Mouse (Mus musculus): ENCODE data around the gene Ttf1.

DNA sequence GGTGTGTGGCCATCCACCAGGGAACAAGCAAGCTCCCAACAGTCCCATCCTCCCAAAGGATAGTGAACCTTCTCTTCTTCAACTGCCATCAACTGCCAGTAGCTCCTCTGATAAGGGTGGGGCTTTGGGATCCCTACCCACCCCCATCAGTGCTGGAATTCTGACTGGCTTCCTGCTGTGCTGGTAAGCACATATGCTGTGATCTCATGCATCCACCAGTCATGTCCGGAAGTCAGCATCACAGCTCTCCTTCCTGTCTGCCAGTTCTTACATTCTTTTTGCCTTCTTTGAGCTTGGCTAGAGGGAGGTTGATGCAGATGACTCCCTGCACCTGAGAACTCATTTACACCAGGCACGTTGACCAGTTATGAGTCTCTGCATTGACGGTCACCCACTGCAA, 62.4 kb downstream of the Ttf1 start:
- TF ChIP-seq TAL1 (IDR thresholded peaks at IDR 0.05; ENCODE audit: low read length) (no peak), GATA1 (IDR thresholded peaks at IDR 0.05; ENCODE audit: low read length) (no peak)
